Mouse (Mus musculus) embryonic facial prominence, embryonic 10.5 days (tissue): ENCODE measurements around the gene Magi3. TPM values are rescaled to one million over a fixed set of nuclear protein-coding genes. Genes with fewer than 3 reads are reported as not detected.

Experiments used
- DNase-seq: peaks from one replicate; pipeline ENCODE4 v3.0.0-alpha.2; 2017; ENCODE audit warnings: low spot score
- H3K27ac ChIP-seq: fragments of 300-500 bp; sonication (generic); replicated peaks from 2 replicates; pipeline ENCODE4 v1.5.1; 2016; ENCODE audit warnings: mild to moderate bottlenecking
- H3K27me3 ChIP-seq: fragments of 300-500 bp; sonication (generic); replicated peaks from 2 replicates; pipeline ENCODE4 v1.6.1; 2016; ENCODE audit warnings: low read depth, mild to moderate bottlenecking; ENCODE audit not compliant: poor library complexity, severe bottlenecking
- H3K36me3 ChIP-seq: fragments of 300-500 bp; sonication (generic); replicated peaks from 2 replicates; pipeline ENCODE4 v1.6.1; 2016; ENCODE audit warnings: mild to moderate bottlenecking, moderate library complexity
- H3K4me1 ChIP-seq: fragments of 300-500 bp; sonication (generic); 2 replicates; pipeline ENCODE4 v1.6.1; 2016
- H3K4me3 ChIP-seq: fragments of 300-500 bp; sonication (generic); 2 replicates; pipeline ENCODE4 v1.5.1; 2016; ENCODE audit warnings: mild to moderate bottlenecking, moderate library complexity
- H3K9me3 ChIP-seq: fragments of 300-500 bp; sonication (generic); 2 replicates; pipeline ENCODE4 v1.6.1; 2016; ENCODE audit warnings: mild to moderate bottlenecking
- WGBS: fragments of 180-500 bp; shearing (Covaris S2); methylation state at CpG from one replicate; pipeline ENCODE4 v1.1.7; 2016; 5-methylcytosine and 5-hydroxymethylcytosine counted together
- polyA plus RNA-seq: library from polyadenylated mRNA; unstranded; fragments of >200 nt; fragmentation: Nextera tagmentation; extraction: Ambion mirVana; gene quantifications from 2 replicates; pipeline ENCODE4 v1.2.1, GENCODE M21; 2016

Gene Magi3
- polyA plus RNA-seq, 1 experiment from 2014 or later, result 4.0 TPM

- peaks cover 8% of the 10 kb centered on the region for H3K36me3 ChIP-seq
- no peaks in the 10 kb centered on the region for H3K4me1 ChIP-seq
- no peaks in the 10 kb centered on the region for H3K9me3 ChIP-seq
- DNase-seq, result no peak
- no peak overlapping the region for H3K4me3 ChIP-seq
- H3K27ac ChIP-seq, result no peak overlapping the region
- H3K27me3 ChIP-seq, result no peaks in the 10 kb centered on the region
Observed at GRCm38 (mm10) chr3:104182711-104183110, 37.5 kb downstream of the Magi3 start.

- no peak overlapping the region for H3K27ac ChIP-seq
- no peaks in the 10 kb centered on the region for H3K36me3 ChIP-seq
- no peak for DNase-seq
- no peaks in the 10 kb centered on the region for H3K4me1 ChIP-seq
- H3K9me3 ChIP-seq, result no peaks in the 10 kb centered on the region
- H3K4me3 ChIP-seq, result no peak overlapping the region
- no peaks in the 10 kb centered on the region for H3K27me3 ChIP-seq
- WGBS, result 91% methylated on average over 3 of the region's 3 CpGs
Observed at GRCm38 (mm10) chr3:104161347-104161746, 58.8 kb downstream of the Magi3 start.

DNA sequence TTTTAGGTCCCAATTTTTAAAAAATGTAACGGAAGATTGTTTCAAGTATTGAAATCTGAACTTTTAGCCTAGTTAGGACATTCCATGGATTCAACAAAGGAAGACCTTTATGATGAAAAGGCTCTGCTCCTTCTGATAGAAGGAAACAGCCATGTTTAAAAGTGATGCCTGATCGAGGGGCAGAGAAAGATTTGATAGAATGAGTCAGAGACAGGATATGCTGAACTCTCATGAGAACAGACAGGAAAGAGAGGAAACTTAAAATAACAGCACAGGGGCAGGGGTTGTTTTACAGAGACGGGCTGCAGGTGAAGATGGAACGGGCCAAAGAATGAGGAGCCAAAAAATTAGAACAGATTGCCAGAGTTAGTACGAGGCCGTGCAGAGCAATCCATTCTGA, 59.6 kb downstream of the Magi3 start:
- no peaks in the 10 kb centered on the region for H3K27me3 ChIP-seq
- no peak for DNase-seq
- H3K9me3 ChIP-seq, result no peaks in the 10 kb centered on the region
- no peak overlapping the region for H3K27ac ChIP-seq
- no peak overlapping the region for H3K4me3 ChIP-seq
- H3K36me3 ChIP-seq, result no peaks in the 10 kb centered on the region
- no peaks in the 10 kb centered on the region for H3K4me1 ChIP-seq
- 74% methylated on average over 6 of the region's 6 CpGs for WGBS

GRCm38 (mm10) chr3:104150146-104150545, 70.0 kb downstream of the Magi3 start:
- no peak for DNase-seq
- WGBS, result 64% methylated on average over 2 of the region's 2 CpGs
- no peak overlapping the region for H3K4me3 ChIP-seq

GRCm38 (mm10) chr3:104142376-104142775, 77.8 kb downstream of the Magi3 start:
- WGBS, result 42% methylated on average over 4 of the region's 4 CpGs
- Histone ChIP-seq H3K36me3 (no peaks in the 10 kb centered on the region), H3K4me1 (no peaks in the 10 kb centered on the region), H3K9me3 (no peaks in the 10 kb centered on the region), H3K27me3 (no peaks in the 10 kb centered on the region), H3K4me3 (no peak overlapping the region), H3K27ac (no peak overlapping the region)
- DNase-seq, result no peak

More at GRCm38 (mm10) chr3:104150146-104150545, 70.0 kb downstream of the Magi3 start:
- no peak overlapping the region for H3K27ac ChIP-seq
- H3K36me3 ChIP-seq, result no peaks in the 10 kb centered on the region
- no peaks in the 10 kb centered on the region for H3K9me3 ChIP-seq
- H3K4me1 ChIP-seq, result no peaks in the 10 kb centered on the region
- no peaks in the 10 kb centered on the region for H3K27me3 ChIP-seq

- H3K4me1 ChIP-seq, result no peaks in the 10 kb centered on the region
- no peaks in the 10 kb centered on the region for H3K9me3 ChIP-seq
- DNase-seq, result no peak
- no peak overlapping the region for H3K4me3 ChIP-seq
- H3K27me3 ChIP-seq, result no peaks in the 10 kb centered on the region
- no peaks in the 10 kb centered on the region for H3K36me3 ChIP-seq
- no peak overlapping the region for H3K27ac ChIP-seq
- WGBS, result 88% methylated on average over 4 of the region's 4 CpGs
Observed at GRCm38 (mm10) chr3:104138953-104139450, 81.2 kb downstream of the Magi3 start.

GRCm38 (mm10) chr3:104125628-104126027, 94.5 kb downstream of the Magi3 start:
- H3K4me3 ChIP-seq, result no peak overlapping the region
- WGBS, result 74% methylated on average over 1 of the region's 1 CpGs
- no peaks in the 10 kb centered on the region for H3K4me1 ChIP-seq
- DNase-seq, result no peak
- H3K27me3 ChIP-seq, result no peaks in the 10 kb centered on the region
- H3K27ac ChIP-seq, result no peak overlapping the region
- H3K9me3 ChIP-seq, result no peaks in the 10 kb centered on the region
- no peaks in the 10 kb centered on the region for H3K36me3 ChIP-seq

GRCm38 (mm10) chr3:104123846-104124245, 96.3 kb downstream of the Magi3 start:
- no peak overlapping the region for H3K27ac ChIP-seq
- no peaks in the 10 kb centered on the region for H3K9me3 ChIP-seq
- H3K36me3 ChIP-seq, result no peaks in the 10 kb centered on the region
- WGBS, result 97% methylated on average over 1 of the region's 1 CpGs
- no peaks in the 10 kb centered on the region for H3K27me3 ChIP-seq
- no peak overlapping the region for H3K4me3 ChIP-seq
- no peaks in the 10 kb centered on the region for H3K4me1 ChIP-seq
- DNase-seq, result no peak

- Histone ChIP-seq H3K4me3 (no peak overlapping the region), H3K27me3 (no peaks in the 10 kb centered on the region), H3K27ac (no peak overlapping the region), H3K4me1 (no peaks in the 10 kb centered on the region), H3K9me3 (no peaks in the 10 kb centered on the region), H3K36me3 (no peaks in the 10 kb centered on the region)
- WGBS, result 85% methylated on average over 3 of the region's 3 CpGs
- DNase-seq, result no peak
Observed at GRCm38 (mm10) chr3:104109478-104109877, 110.7 kb downstream of the Magi3 start.

GRCm38 (mm10) chr3:104104942-104105341, 115.2 kb downstream of the Magi3 start:
- Histone ChIP-seq H3K27me3 (no peaks in the 10 kb centered on the region), H3K36me3 (no peaks in the 10 kb centered on the region), H3K9me3 (no peaks in the 10 kb centered on the region), H3K4me3 (no peak overlapping the region), H3K4me1 (no peaks in the 10 kb centered on the region), H3K27ac (no peak overlapping the region)
- WGBS, result 60% methylated on average over 1 of the region's 1 CpGs
- DNase-seq, result peak; percentile 45

DNA sequence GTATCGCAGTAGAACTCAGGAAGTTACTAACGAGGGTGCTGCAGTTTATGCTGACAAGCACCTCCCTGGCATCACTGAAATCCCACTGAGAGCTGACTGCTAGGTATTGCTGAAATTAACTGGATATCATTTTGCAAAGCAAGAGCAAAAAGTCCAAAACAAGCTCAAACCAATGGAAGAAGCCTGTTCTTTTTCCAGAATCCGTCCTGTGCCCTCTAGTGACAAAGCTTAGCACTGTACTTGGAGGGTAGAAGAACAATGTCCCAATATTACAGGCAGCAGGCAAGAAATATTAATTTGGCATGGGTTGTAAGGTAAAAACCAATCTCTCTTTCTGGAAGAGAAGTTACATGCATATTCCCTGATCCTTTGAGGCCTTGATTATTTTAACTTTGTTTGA, 118.5 kb downstream of the Magi3 start:
- no peak overlapping the region for H3K27ac ChIP-seq
- no peak for DNase-seq
- H3K9me3 ChIP-seq, result no peaks in the 10 kb centered on the region
- no peaks in the 10 kb centered on the region for H3K4me1 ChIP-seq
- H3K36me3 ChIP-seq, result no peaks in the 10 kb centered on the region
- H3K27me3 ChIP-seq, result no peaks in the 10 kb centered on the region
- H3K4me3 ChIP-seq, result no peak overlapping the region
- 79% methylated on average over 3 of the region's 3 CpGs for WGBS

- H3K9me3 ChIP-seq, result no peaks in the 10 kb centered on the region
- H3K36me3 ChIP-seq, result no peaks in the 10 kb centered on the region
- no peak overlapping the region for H3K27ac ChIP-seq
- H3K4me3 ChIP-seq, result no peak overlapping the region
- no peaks in the 10 kb centered on the region for H3K4me1 ChIP-seq
- H3K27me3 ChIP-seq, result no peaks in the 10 kb centered on the region
- no peak for DNase-seq
Observed at GRCm38 (mm10) chr3:104101249-104101648, 118.9 kb downstream of the Magi3 start.

DNA sequence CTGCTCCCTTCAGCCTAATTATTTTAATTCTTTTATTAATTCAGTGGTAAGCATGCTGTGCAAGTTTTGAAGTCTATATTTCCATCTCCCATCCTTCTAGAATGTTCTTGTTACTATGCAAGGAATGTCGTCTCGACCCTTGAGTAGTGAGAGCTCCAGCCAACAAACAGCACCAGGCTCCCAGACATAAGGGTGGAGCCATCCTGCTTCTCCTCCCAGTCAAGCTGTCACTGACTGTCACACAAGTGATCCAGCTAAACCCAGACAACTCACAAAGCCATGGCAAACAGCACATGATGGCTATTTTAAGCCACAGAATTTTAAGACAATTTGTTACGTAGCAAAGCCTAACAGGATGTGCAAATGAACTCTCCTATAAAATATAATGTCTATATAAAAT, 124.2 kb downstream of the Magi3 start:
- no peaks in the 10 kb centered on the region for H3K4me1 ChIP-seq
- no peaks in the 10 kb centered on the region for H3K9me3 ChIP-seq
- DNase-seq, result no peak
- no peaks in the 10 kb centered on the region for H3K27me3 ChIP-seq
- H3K27ac ChIP-seq, result no peak overlapping the region
- 73% methylated on average over 3 of the region's 3 CpGs for WGBS
- H3K36me3 ChIP-seq, result peaks cover 4% of the 10 kb centered on the region
- no peak overlapping the region for H3K4me3 ChIP-seq

DNA sequence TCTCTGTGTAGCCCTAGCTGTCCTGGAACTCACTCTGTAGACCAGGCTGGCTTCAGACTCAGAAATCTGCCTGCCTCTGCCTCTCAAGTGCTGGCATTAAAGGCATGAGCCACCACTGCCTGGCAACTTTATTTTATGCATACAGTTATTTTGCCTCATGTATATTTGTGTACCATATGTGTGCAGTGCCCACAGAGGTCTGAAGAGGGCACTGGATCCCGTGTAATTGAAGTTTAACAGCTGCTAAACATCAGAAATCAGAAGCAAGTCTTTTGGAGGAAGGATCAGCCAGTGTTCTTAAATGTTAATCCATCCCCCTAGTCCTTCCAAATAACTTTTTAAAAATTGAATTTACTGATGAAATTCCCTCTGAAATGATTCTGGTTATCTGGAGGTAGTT, 125.5 kb downstream of the Magi3 start:
- no peak for DNase-seq
- H3K27me3 ChIP-seq, result no peaks in the 10 kb centered on the region
- H3K4me3 ChIP-seq, result no peak overlapping the region
- H3K36me3 ChIP-seq, result peaks cover 4% of the 10 kb centered on the region
- WGBS, result 78% methylated on average over 1 of the region's 1 CpGs
- H3K27ac ChIP-seq, result no peak overlapping the region
- H3K9me3 ChIP-seq, result no peaks in the 10 kb centered on the region
- H3K4me1 ChIP-seq, result no peaks in the 10 kb centered on the region
